Mouse (Mus musculus): ENCODE results near the gene 4921517D22Rik. TPM values are rescaled to one million over a fixed set of nuclear protein-coding genes. Genes with fewer than 3 reads are reported as not detected.

4921517D22Rik gene
- total RNA-seq, 2 experiments from 2014 or later = not detected

- no peak for DNase-seq (ENCODE audit: low spot score)
These were observed 32.5 kb downstream of the 4921517D22Rik start for GRCm38 (mm10) chr13:59661387-59661786.

- no peak for DNase-seq (ENCODE audit: low spot score)
These were observed 33.5 kb downstream of the 4921517D22Rik start for GRCm38 (mm10) chr13:59660371-59660770.

- no peak for DNase-seq (ENCODE audit: low spot score)
These were observed 36.1 kb downstream of the 4921517D22Rik start for GRCm38 (mm10) chr13:59657781-59658180.

- peak; percentile 33 for DNase-seq (ENCODE audit: low spot score)
These were observed 36.9 kb downstream of the 4921517D22Rik start for GRCm38 (mm10) chr13:59656975-59657388.

- no peak for DNase-seq (ENCODE audit: low spot score)
These were observed 37.5 kb downstream of the 4921517D22Rik start for GRCm38 (mm10) chr13:59656316-59656832.

GRCm38 (mm10) chr13:59655718-59656315 is 38.1 kb downstream of the 4921517D22Rik start:
- no peak for DNase-seq (ENCODE audit: low spot score)

- DNase-seq (ENCODE audit: low spot score) = no peak
These were observed 39.4 kb downstream of the 4921517D22Rik start for GRCm38 (mm10) chr13:59654465-59654864.

GRCm38 (mm10) chr13:59653136-59653535 is 40.8 kb downstream of the 4921517D22Rik start:
- no peak for DNase-seq (ENCODE audit: low spot score)

- no peak for DNase-seq (ENCODE audit: low spot score)
These were observed 41.3 kb downstream of the 4921517D22Rik start for GRCm38 (mm10) chr13:59652651-59653050.

GRCm38 (mm10) chr13:59649781-59650180 is 44.1 kb downstream of the 4921517D22Rik start:
- no peak for DNase-seq (ENCODE audit: low spot score)

- DNase-seq (ENCODE audit: low spot score) = no peak
These were observed 45.3 kb downstream of the 4921517D22Rik start for GRCm38 (mm10) chr13:59648598-59648997.

GRCm38 (mm10) chr13:59647484-59647883 is 46.4 kb downstream of the 4921517D22Rik start:
- DNase-seq (ENCODE audit: low spot score) = no peak

- DNase-seq (ENCODE audit: low spot score) = no peak
These were observed 47.1 kb downstream of the 4921517D22Rik start for GRCm38 (mm10) chr13:59646674-59647244.

GRCm38 (mm10) chr13:59645491-59645890 is 48.4 kb downstream of the 4921517D22Rik start:
- DNase-seq (ENCODE audit: low spot score) = no peak

GRCm38 (mm10) chr13:59642818-59643217 is 51.1 kb downstream of the 4921517D22Rik start:
- no peak for DNase-seq (ENCODE audit: low spot score)

- DNase-seq (ENCODE audit: low spot score) = peak; percentile 67
These were observed 53.8 kb downstream of the 4921517D22Rik start for GRCm38 (mm10) chr13:59640178-59640440.

- peak; percentile 22 for DNase-seq (ENCODE audit: low spot score)
These were observed 54.3 kb downstream of the 4921517D22Rik start for GRCm38 (mm10) chr13:59639368-59640177.

- no peak for DNase-seq (ENCODE audit: low spot score)
These were observed 56.1 kb downstream of the 4921517D22Rik start for GRCm38 (mm10) chr13:59637800-59638199.
